Mouse (Mus musculus) neural tube, embryonic 14.5 days (tissue): ENCODE data around the gene Mcu. TPM values are rescaled to one million over a fixed set of nuclear protein-coding genes. Genes with fewer than 3 reads are reported as not detected.

Experiments
- ATAC-seq: fragments of 200-750 bp; cut with Nextera tagmentation; 2 replicates; pipeline ENCODE4 v1.8.0; 2017; ENCODE audit warnings: low read depth, mild to moderate bottlenecking, moderate TSS enrichment, moderate library complexity
- H3K27ac ChIP-seq: fragments of 300-500 bp; sonication (generic); 2 replicates; pipeline ENCODE4 v1.5.1; 2014; ENCODE audit warnings: low read depth, mild to moderate bottlenecking, control low read depth, low read length, moderate library complexity, mixed read lengths
- H3K27me3 ChIP-seq: fragments of 300-500 bp; sonication (generic); 2 replicates; pipeline ENCODE4 v1.6.1; 2014; ENCODE audit warnings: low read length; ENCODE audit not compliant: control insufficient read depth, insufficient read depth
- H3K36me3 ChIP-seq: fragments of 300-500 bp; sonication (generic); 2 replicates; pipeline ENCODE4 v1.6.1; 2014; ENCODE audit warnings: low read length, mixed read lengths; ENCODE audit not compliant: control insufficient read depth, insufficient read depth
- H3K4me1 ChIP-seq: fragments of 300-500 bp; sonication (generic); 2 replicates; pipeline ENCODE4 v1.6.1; 2014; ENCODE audit warnings: low read length; ENCODE audit not compliant: control insufficient read depth, insufficient read depth
- H3K4me2 ChIP-seq: fragments of 300-500 bp; sonication (generic); 2 replicates; pipeline ENCODE4 v1.6.1; 2014; ENCODE audit warnings: mild to moderate bottlenecking, low read depth, low read length, control low read depth
- H3K4me3 ChIP-seq: fragments of 300-500 bp; sonication (generic); 2 replicates; pipeline ENCODE4 v1.5.1; 2014; ENCODE audit warnings: low read depth, low read length, control low read depth, mixed read lengths
- H3K9ac ChIP-seq: fragments of 300-500 bp; sonication (generic); replicated peaks from 2 replicates; pipeline ENCODE4 v1.6.1; 2014; ENCODE audit warnings: low read depth, mild to moderate bottlenecking, control low read depth, low read length, mixed read lengths
- H3K9me3 ChIP-seq: fragments of 300-500 bp; sonication (generic); 2 replicates; pipeline ENCODE4 v1.6.1; 2016; ENCODE audit warnings: low read length; ENCODE audit not compliant: control insufficient read depth
- WGBS: fragments of 180-500 bp; shearing (Covaris S2); extraction: QIAGEN DNeasy Blood & Tissue Kit; methylation state at CpG from one replicate; pipeline ENCODE4 v1.1.7; 2014; 5-methylcytosine and 5-hydroxymethylcytosine counted together
- polyA plus RNA-seq: library from polyadenylated mRNA; unstranded; fragments of >200 nt; fragmentation: Nextera tagmentation; extraction: Ambion mirVana; gene quantifications from 2 replicates; pipeline ENCODE4 v1.2.1, GENCODE M21; 2014

Gene Mcu
- polyA plus RNA-seq, 1 experiment from 2014 or later: 53.0 TPM

DNA sequence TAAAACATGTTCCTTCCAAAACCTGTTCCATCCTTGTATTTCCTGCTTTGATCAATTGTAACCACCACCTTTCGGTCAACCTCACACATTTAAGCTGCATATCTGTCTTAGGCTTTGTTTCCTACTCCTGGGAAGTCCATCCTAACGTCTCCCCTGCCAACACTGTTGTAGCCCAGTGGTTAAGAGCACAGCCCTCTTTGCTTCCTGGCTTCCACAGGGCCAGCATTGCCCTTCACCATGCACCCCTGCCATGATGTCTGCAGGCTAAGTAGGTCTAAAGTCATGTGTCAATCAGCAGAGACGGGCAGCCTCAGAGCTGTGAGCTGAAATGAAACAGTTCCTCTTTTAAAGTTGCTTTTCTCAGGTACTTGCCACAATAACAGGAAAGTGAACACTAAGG is 97.1 kb downstream of the Mcu start:
- WGBS: 91% methylated on average over 3 of the region's 3 CpGs
- no peak overlapping the region for H3K4me2 ChIP-seq
- no peaks in the 10 kb centered on the region for H3K27me3 ChIP-seq
- ATAC-seq: no peak
- no peaks in the 10 kb centered on the region for H3K36me3 ChIP-seq
- no peak overlapping the region for H3K9ac ChIP-seq
- H3K4me1 ChIP-seq: no peaks in the 10 kb centered on the region
- no peaks in the 10 kb centered on the region for H3K9me3 ChIP-seq
- H3K27ac ChIP-seq: no peak overlapping the region
- no peak overlapping the region for H3K4me3 ChIP-seq

DNA sequence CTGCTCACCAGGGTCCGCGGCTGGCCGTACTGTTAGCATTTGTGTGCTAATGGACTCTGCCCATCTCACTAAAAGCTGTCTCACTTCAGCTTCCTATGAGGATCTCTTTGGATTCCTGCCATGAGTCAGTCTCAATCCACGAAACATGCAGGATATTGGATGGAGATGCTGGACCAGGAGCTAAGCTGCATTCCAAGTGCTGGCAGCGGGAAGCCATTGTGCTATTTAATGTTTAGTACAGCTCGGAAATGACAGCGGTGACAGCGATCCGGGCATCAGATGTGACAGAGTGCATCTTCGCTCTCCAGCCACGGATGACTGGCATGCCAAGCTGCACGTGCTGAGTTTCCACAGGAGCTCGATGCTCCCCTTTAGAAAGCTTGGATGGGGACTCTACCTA is 99.3 kb downstream of the Mcu start:
- Histone ChIP-seq H3K4me1 (no peaks in the 10 kb centered on the region), H3K9ac (no peak overlapping the region), H3K4me3 (no peak overlapping the region), H3K27ac (no peak overlapping the region; the same call in 1 of the 2 replicates), H3K36me3 (no peaks in the 10 kb centered on the region), H3K27me3 (no peaks in the 10 kb centered on the region), H3K4me2 (no peak overlapping the region), H3K9me3 (no peaks in the 10 kb centered on the region)
- 86% methylated on average over 13 of the region's 13 CpGs for WGBS
- ATAC-seq: no peak

DNA sequence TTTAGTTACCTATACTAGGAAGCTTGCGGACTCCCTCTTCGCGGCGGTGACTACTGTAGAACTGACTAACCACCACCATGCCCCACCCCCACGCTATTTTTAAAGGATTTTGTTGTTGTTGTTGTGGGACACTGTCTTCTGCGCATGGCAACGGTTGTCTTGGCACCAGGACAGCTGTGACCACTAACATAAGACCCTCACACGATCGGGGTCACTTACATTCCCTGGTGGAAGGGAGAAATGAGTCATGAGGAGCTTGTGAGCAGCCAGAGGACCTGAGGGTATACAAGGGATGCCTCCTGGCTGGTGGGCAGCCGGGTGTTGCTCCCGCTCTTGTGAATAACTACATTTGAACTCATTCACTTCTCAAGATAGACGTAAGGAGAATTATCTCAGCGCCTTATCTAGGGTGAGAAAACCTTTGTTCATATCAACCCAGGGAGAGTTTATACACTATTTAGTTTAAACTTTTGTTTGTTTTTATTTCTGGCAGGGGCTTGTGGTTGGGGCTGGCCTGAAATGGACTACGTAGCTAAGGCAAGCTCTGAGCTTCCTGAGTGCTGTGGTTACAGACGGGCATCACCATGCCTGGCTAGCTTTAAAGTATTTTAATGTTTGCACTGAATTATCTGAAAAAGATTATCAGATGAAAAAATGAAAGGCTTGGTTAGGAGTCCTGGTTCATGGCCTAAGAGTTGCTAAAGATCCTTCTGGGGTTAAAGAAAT is 101.6 kb downstream of the Mcu start:
- H3K4me1 ChIP-seq: peaks cover 11% of the 10 kb centered on the region
- no peaks in the 10 kb centered on the region for H3K9me3 ChIP-seq
- H3K36me3 ChIP-seq: no peaks in the 10 kb centered on the region
- H3K4me3 ChIP-seq: no peak overlapping the region
- no peak for ATAC-seq
- H3K27me3 ChIP-seq: no peaks in the 10 kb centered on the region
- no peak overlapping the region for H3K4me2 ChIP-seq
- H3K27ac ChIP-seq: no peak overlapping the region
- 83% methylated on average over 15 of the region's 15 CpGs for WGBS
- no peak overlapping the region for H3K9ac ChIP-seq

DNA sequence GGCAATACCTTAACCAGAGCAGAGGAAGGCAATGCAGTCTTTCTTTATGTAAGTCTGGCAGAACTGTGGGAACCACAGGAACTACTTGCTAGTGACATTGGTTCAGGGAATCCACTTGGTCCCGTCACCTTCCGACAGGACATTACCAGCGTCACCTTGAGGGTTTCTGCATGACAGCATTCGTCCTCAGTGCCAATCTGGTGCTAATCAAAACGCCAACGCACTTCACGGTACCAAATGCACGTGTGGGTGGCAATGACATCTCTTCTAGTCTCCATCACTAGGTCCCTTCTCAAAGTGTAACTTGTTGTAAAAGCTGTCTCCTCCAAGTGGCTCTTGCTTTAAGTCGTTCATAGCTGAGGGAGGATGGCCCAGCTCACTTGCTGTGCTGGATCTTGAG is 104.3 kb downstream of the Mcu start:
- Histone ChIP-seq H3K27me3 (no peaks in the 10 kb centered on the region), H3K4me1 (peaks cover 11% of the 10 kb centered on the region), H3K4me2 (no peak overlapping the region), H3K4me3 (no peak overlapping the region), H3K36me3 (no peaks in the 10 kb centered on the region), H3K9me3 (no peaks in the 10 kb centered on the region), H3K27ac (no peak overlapping the region), H3K9ac (no peak overlapping the region)
- no peak for ATAC-seq
- WGBS: 89% methylated on average over 9 of the region's 9 CpGs

DNA sequence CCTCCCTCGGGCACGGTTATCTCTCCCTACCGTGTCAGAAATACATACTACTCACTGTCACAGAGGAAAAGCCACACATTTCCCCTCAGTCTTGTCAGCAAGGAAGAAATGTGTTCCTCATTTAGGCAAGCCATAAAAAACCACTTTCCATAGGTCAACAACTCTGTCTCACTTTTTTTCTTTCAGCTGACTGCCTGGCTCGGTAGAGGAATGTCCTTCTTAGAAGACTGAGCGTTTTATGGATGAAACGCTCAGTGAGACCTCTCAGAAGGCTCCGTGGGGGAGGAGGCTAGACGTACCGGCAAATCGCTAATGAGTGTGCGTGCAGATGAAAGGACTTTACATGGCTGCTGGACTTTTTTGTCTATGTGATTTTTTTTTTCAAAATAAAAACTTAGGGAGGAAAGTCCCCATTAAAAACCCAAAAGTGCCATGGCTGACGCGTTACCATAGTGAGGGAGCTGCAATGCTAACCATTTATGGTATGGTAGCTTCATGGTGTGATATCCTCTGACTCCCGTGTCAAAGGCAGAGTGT is 105.0 kb downstream of the Mcu start:
- Histone ChIP-seq H3K4me2 (peak overlapping the region; percentile 21; the same call in 1 of the 2 replicates), H3K9me3 (no peaks in the 10 kb centered on the region), H3K4me1 (peaks cover 11% of the 10 kb centered on the region), H3K36me3 (no peaks in the 10 kb centered on the region), H3K9ac (no peak overlapping the region), H3K27ac (no peak overlapping the region), H3K27me3 (no peaks in the 10 kb centered on the region), H3K4me3 (no peak overlapping the region)
- 21% methylated on average over 14 of the region's 14 CpGs for WGBS
- ATAC-seq: peak; percentile 41; the same call in 1 of the 2 replicates

DNA sequence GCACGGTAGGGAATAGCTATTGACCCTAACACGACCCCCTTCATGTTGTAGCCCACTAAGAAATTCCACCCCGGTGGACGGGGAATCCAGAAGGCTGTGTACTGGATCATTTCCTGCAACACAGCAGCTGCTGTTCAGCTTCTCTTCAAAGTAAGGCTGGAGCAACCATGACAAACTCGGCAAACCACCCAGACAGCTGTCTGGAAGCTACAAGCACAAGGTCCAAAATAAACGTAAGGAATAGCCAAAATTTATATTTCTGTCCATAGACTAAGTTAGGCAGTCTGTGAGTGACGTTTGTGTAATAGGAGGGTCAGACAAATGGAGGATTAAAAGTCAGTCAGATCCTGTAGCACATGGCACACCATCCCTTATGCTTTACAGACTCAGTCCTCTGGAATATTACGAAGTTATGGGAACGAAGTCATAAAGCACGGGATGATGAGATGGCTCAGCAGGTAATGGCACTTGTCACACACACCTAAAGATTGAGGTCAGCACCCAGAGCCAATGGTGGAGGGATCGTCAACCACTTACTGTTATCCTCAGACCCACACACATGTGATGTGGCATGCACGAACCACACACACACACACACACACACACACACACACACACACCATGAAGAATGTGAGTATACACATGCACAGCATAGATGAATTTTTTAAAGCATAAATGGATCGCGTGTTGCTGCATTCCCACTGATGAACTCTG is 105.6 kb downstream of the Mcu start:
- Histone ChIP-seq H3K27ac (no peak overlapping the region), H3K9ac (no peak overlapping the region), H3K4me3 (no peak overlapping the region), H3K27me3 (no peaks in the 10 kb centered on the region), H3K4me2 (peak overlapping the region; percentile 21; the same call in 1 of the 2 replicates), H3K9me3 (no peaks in the 10 kb centered on the region), H3K4me1 (peaks cover 11% of the 10 kb centered on the region), H3K36me3 (no peaks in the 10 kb centered on the region)
- peak; percentile 44; the same call in 1 of the 2 replicates for ATAC-seq
- 56% methylated on average over 14 of the region's 14 CpGs for whole genome bisulfite sequencing

DNA sequence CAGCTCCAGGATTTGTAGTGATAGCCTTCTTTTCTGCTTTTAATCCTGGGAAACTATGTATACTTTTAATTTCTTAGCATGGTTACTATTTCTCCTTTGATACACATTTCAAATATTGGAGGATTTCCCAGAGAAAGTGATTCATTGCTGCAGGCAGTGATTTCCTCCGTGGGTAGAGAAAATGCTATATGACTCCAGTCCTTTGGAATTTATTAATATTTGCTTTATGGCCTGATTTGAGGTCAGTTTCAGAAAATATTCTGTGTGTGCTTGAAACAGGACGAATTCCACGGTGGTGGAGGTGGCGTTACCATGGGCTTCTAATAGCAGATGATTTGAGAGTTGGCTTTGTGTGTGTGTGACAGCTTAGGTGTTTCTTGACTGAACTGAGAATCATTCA is 107.3 kb downstream of the Mcu start:
- H3K4me2 ChIP-seq: no peak overlapping the region
- no peaks in the 10 kb centered on the region for H3K36me3 ChIP-seq
- ATAC-seq: no peak
- no peak overlapping the region for H3K27ac ChIP-seq
- H3K4me1 ChIP-seq: peaks cover 11% of the 10 kb centered on the region
- H3K9me3 ChIP-seq: no peaks in the 10 kb centered on the region
- no peaks in the 10 kb centered on the region for H3K27me3 ChIP-seq
- WGBS: 74% methylated on average over 4 of the region's 4 CpGs
- no peak overlapping the region for H3K4me3 ChIP-seq
- no peak overlapping the region for H3K9ac ChIP-seq

DNA sequence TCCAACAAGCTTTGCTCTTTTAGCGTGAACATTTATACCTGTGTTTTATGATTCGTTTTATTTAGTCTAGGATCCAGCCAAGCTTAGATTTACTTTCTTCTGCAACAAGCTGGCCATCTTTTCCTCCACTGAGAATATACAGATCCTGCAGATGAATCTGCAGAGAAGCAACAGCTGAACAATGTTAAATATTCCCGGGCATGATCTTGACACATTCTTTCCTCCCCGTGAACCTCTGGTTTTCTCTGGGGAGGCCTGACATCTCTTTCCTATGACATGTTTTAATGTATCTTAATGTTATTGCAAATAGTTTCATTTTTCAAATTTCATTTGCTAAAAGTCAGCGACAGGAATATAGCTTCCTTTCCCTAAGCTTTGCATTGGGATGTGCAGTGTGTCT is 109.8 kb downstream of the Mcu start:
- no peak for ATAC-seq
- Histone ChIP-seq H3K4me1 (peaks cover 16% of the 10 kb centered on the region), H3K36me3 (no peaks in the 10 kb centered on the region), H3K4me2 (no peak overlapping the region), H3K4me3 (no peak overlapping the region), H3K27me3 (no peaks in the 10 kb centered on the region), H3K9me3 (no peaks in the 10 kb centered on the region), H3K27ac (no peak overlapping the region), H3K9ac (no peak overlapping the region)
- whole genome bisulfite sequencing: 87% methylated on average over 5 of the region's 5 CpGs

DNA sequence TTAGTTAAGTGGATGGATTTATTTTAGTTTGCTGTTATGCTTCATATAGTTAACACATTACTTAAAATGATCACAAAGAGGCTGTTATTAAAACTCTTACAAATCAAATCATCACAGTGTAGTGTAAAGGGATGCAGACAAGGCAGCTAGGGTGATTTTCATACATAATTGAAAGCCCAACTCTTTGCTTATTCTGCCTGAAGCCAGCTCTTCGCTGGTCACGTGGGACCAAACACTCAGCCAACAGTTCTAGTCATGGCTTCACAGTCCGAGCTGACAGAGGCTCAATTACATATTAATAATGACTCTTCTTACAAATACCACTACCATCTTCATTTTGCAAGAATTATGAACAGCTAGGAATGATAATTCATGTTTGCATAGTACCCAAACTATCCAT is 112.2 kb downstream of the Mcu start:
- no peaks in the 10 kb centered on the region for H3K9me3 ChIP-seq
- H3K27me3 ChIP-seq: no peaks in the 10 kb centered on the region
- ATAC-seq: 0 out of 2 replicates have a peak, but pooled peaks have one; percentile 52
- no peak overlapping the region for H3K4me2 ChIP-seq
- H3K4me3 ChIP-seq: no peak overlapping the region
- WGBS: 39% methylated on average over 3 of the region's 3 CpGs
- H3K27ac ChIP-seq: no peak overlapping the region
- no peak overlapping the region for H3K9ac ChIP-seq
- peaks cover 8% of the 10 kb centered on the region; the same call in 1 of the 2 replicates for H3K4me1 ChIP-seq
- H3K36me3 ChIP-seq: no peaks in the 10 kb centered on the region
